Mouse (Mus musculus) liver, embryonic 11.5 days (tissue): ENCODE measurements around the gene St6galnac3. TPM values are rescaled to one million over a fixed set of nuclear protein-coding genes. Genes with fewer than 3 reads are reported as not detected.

Experiments used
- ATAC-seq: fragments of 200-750 bp; cut with Nextera tagmentation; replicated peaks from 2 replicates; pipeline ENCODE4 v1.8.0; 2017; ENCODE audit warnings: moderate number of reproducible peaks, mild to moderate bottlenecking, moderate TSS enrichment, moderate library complexity; ENCODE audit not compliant: low FRiP score
- DNase-seq: peaks from one replicate; pipeline ENCODE4 v3.0.0-alpha.2; 2017; ENCODE audit warnings: low spot score
- H3K27ac ChIP-seq: fragments of 300-500 bp; sonication (generic); 2 replicates; pipeline ENCODE4 v1.5.1; 2014; ENCODE audit warnings: mild to moderate bottlenecking, low read depth, low read length, control low read depth
- H3K27me3 ChIP-seq: fragments of 300-500 bp; sonication (generic); replicated peaks from 2 replicates; pipeline ENCODE4 v1.6.1; 2014; ENCODE audit warnings: low read length, mixed read lengths; ENCODE audit not compliant: control insufficient read depth, insufficient read depth
- H3K36me3 ChIP-seq: fragments of 300-500 bp; sonication (generic); 2 replicates; pipeline ENCODE4 v1.6.1; 2014; ENCODE audit warnings: mild to moderate bottlenecking, low read length, moderate library complexity, mixed read lengths; ENCODE audit not compliant: control insufficient read depth, insufficient read depth
- H3K4me1 ChIP-seq: fragments of 300-500 bp; sonication (generic); replicated peaks from 2 replicates; pipeline ENCODE4 v1.6.1; 2014; ENCODE audit warnings: low read length, mixed read lengths; ENCODE audit not compliant: control insufficient read depth, insufficient read depth
- H3K4me2 ChIP-seq: fragments of 300-500 bp; sonication (generic); 2 replicates; pipeline ENCODE4 v1.6.1; 2014; ENCODE audit warnings: mild to moderate bottlenecking, control low read depth, moderate library complexity
- H3K4me3 ChIP-seq: fragments of 300-500 bp; sonication (generic); 2 replicates; pipeline ENCODE4 v1.5.1; 2014; ENCODE audit warnings: low read depth, low read length, control low read depth
- H3K9ac ChIP-seq: fragments of 300-500 bp; sonication (generic); 2 replicates; pipeline ENCODE4 v1.6.1; 2014; ENCODE audit warnings: low read depth, low read length, control low read depth
- H3K9me3 ChIP-seq: fragments of 300-500 bp; sonication (generic); 2 replicates; pipeline ENCODE4 v1.6.1; 2016; ENCODE audit warnings: low read length, inconsistent platforms, mixed read lengths; ENCODE audit not compliant: control insufficient read depth
- WGBS: fragments of 180-500 bp; shearing (Covaris S2); extraction: QIAGEN DNeasy Blood & Tissue Kit; methylation state at CpG from one replicate; pipeline ENCODE4 v1.1.7; 2014; 5-methylcytosine and 5-hydroxymethylcytosine counted together
- polyA plus RNA-seq: library from polyadenylated mRNA; unstranded; fragments of >200 nt; fragmentation: Nextera tagmentation; extraction: Ambion mirVana; gene quantifications from 2 replicates; pipeline ENCODE4 v1.2.1, GENCODE M21; 2014

The St6galnac3 gene
- polyA plus RNA-seq, 1 experiment from 2014 or later = 27.2 TPM

- Histone ChIP-seq H3K4me1 (peaks cover 5% of the 10 kb centered on the region; the same call in 1 of the 2 replicates), H3K27ac (no peak overlapping the region), H3K9me3 (no peaks in the 10 kb centered on the region), H3K36me3 (no peaks in the 10 kb centered on the region), H3K4me3 (no peak overlapping the region), H3K4me2 (no peak overlapping the region), H3K9ac (no peak overlapping the region), H3K27me3 (no peaks in the 10 kb centered on the region)
- ATAC-seq (no peak), DNase-seq (no peak)
- 87% methylated on average over 8 of the region's 8 CpGs for WGBS
Observed at GRCm38 (mm10) chr3:153739351-153739750, 14.4 kb upstream of the St6galnac3 start.

GRCm38 (mm10) chr3:153738421-153738820 is 13.4 kb upstream of the St6galnac3 start:
- Histone ChIP-seq H3K4me2 (no peak overlapping the region), H3K9ac (no peak overlapping the region), H3K9me3 (no peaks in the 10 kb centered on the region), H3K27me3 (no peaks in the 10 kb centered on the region), H3K27ac (no peak overlapping the region), H3K4me1 (peaks cover 8% of the 10 kb centered on the region), H3K4me3 (no peak overlapping the region), H3K36me3 (no peaks in the 10 kb centered on the region)
- 71% methylated on average over 10 of the region's 10 CpGs for WGBS
- no peak for ATAC-seq
- no peak for DNase-seq

GRCm38 (mm10) chr3:153736756-153737280 is 11.8 kb upstream of the St6galnac3 start:
- Histone ChIP-seq H3K4me3 (no peak overlapping the region), H3K36me3 (no peaks in the 10 kb centered on the region), H3K4me1 (peaks cover 13% of the 10 kb centered on the region), H3K4me2 (no peak overlapping the region), H3K9ac (no peak overlapping the region), H3K27me3 (no peaks in the 10 kb centered on the region), H3K9me3 (no peaks in the 10 kb centered on the region), H3K27ac (no peak overlapping the region)
- WGBS = 72% methylated on average over 16 of the region's 16 CpGs
- no peak; the same call in 1 of the 2 replicates for ATAC-seq
- no peak for DNase-seq

GRCm38 (mm10) chr3:153735796-153736549 is 11.0 kb upstream of the St6galnac3 start:
- no peaks in the 10 kb centered on the region for H3K27me3 ChIP-seq
- no peaks in the 10 kb centered on the region for H3K9me3 ChIP-seq
- no peak overlapping the region for H3K4me2 ChIP-seq
- no peak overlapping the region for H3K27ac ChIP-seq
- no peak overlapping the region for H3K9ac ChIP-seq
- WGBS = 82% methylated on average over 13 of the region's 13 CpGs
- DNase-seq = no peak
- no peak for ATAC-seq
- H3K4me3 ChIP-seq = no peak overlapping the region
- H3K4me1 ChIP-seq = peaks cover 13% of the 10 kb centered on the region
- H3K36me3 ChIP-seq = no peaks in the 10 kb centered on the region

DNA sequence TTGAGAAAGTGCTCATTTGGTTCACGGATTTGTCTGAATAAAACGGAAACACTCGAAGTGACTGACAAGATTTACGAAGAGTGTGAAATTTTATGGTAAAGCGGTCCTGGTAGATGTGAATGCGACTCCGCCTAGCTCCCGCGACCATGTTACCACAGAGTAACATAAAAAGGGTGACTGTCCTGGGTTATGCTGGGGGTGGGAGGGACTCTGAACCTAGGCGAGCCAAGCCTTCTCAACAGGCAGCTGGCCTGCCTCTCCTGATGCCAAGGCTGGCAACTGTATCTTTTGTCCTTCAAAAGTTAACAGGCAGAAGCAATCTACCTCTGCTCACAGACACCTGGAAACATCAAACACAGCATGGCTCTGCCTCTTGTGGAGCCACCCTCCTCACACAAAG is 9.8 kb upstream of the St6galnac3 start:
- H3K9ac ChIP-seq = no peak overlapping the region
- WGBS = 74% methylated on average over 10 of the region's 10 CpGs
- H3K4me1 ChIP-seq = peaks cover 13% of the 10 kb centered on the region
- H3K4me2 ChIP-seq = no peak overlapping the region
- H3K4me3 ChIP-seq = no peak overlapping the region
- H3K27ac ChIP-seq = no peak overlapping the region
- H3K27me3 ChIP-seq = no peaks in the 10 kb centered on the region
- H3K9me3 ChIP-seq = no peaks in the 10 kb centered on the region
- no peak for DNase-seq
- H3K36me3 ChIP-seq = no peaks in the 10 kb centered on the region
- no peak for ATAC-seq

DNA sequence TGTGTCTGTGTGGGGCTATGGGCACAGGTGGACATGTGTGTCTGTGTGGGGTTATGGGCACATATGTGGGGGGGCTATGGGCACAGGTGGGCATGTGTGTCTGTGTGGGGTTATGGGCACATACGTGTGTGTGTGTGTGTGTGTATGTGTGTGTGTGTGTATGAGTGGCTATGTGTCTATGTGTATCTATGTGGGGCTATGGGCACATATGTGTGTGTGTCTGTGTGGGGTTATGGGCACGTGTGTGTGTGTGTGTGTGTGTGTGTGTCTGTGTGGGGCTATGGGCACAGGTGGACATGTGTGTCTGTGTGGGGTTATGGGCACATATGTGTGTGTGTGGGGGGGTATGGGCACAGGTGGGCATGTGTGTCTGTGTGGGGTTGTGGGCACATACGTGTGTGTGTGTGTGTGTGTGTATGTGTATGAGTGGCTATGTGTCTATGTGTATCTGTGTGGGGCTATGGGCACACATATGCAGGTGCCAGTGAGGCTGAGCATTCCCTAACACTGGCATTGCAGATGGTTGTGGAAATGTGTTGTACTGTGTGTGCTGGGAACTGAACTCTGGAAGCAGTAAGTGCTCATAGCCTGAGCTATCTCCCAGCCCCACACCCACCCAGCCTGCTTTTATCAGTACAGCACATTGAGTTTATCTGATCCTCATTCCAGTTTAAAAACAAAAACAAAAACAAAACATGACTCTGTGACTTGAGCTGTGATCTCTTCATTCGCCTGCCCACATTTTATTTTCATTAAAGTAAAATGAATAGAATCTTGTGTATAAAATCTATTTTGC is 8.6 kb upstream of the St6galnac3 start:
- Histone ChIP-seq H3K9ac (peak overlapping the region; percentile 20; the same call in 1 of the 2 replicates), H3K4me3 (no peak overlapping the region), H3K9me3 (no peaks in the 10 kb centered on the region), H3K27ac (peak overlapping the region; percentile 45; the same call in 1 of the 2 replicates), H3K4me2 (peak overlapping the region; percentile 26; the same call in 1 of the 2 replicates), H3K4me1 (peaks cover 13% of the 10 kb centered on the region), H3K27me3 (no peaks in the 10 kb centered on the region), H3K36me3 (no peaks in the 10 kb centered on the region)
- no peak for DNase-seq
- 91% methylated on average over 4 of the region's 4 CpGs for WGBS
- ATAC-seq = peak; percentile 94

DNA sequence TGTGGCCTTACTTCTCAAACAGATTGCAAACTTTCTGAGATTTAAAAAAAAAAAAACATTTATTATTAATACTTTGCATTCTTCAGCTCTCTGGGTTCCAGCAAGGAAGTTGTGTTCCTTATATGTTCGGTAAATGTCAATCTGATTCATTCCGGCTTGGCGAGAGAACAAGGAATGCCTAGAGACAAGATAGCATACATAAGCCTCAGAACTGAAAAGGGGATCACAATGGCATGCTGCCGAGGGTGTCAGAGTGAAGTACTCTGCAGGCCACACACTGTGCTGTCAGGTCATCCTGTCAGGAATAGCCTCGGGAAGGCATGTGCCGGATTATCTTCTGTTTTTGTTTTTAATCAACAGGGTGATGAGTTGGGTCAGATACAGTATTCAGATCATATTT is 7.8 kb upstream of the St6galnac3 start:
- Histone ChIP-seq H3K4me2 (no peak overlapping the region), H3K4me1 (peaks cover 13% of the 10 kb centered on the region), H3K9me3 (no peaks in the 10 kb centered on the region), H3K9ac (no peak overlapping the region), H3K27ac (no peak overlapping the region), H3K36me3 (no peaks in the 10 kb centered on the region), H3K27me3 (no peaks in the 10 kb centered on the region), H3K4me3 (no peak overlapping the region)
- DNase-seq = no peak
- WGBS = 70% methylated on average over 6 of the region's 6 CpGs
- no peak for ATAC-seq

GRCm38 (mm10) chr3:153732035-153732434 is 7.1 kb upstream of the St6galnac3 start:
- no peak for ATAC-seq
- no peak overlapping the region for H3K4me3 ChIP-seq
- no peak overlapping the region for H3K9ac ChIP-seq
- no peaks in the 10 kb centered on the region for H3K9me3 ChIP-seq
- no peak overlapping the region for H3K27ac ChIP-seq
- H3K4me2 ChIP-seq = no peak overlapping the region
- 73% methylated on average over 6 of the region's 6 CpGs for WGBS
- peaks cover 13% of the 10 kb centered on the region for H3K4me1 ChIP-seq
- DNase-seq = no peak
- H3K36me3 ChIP-seq = no peaks in the 10 kb centered on the region
- H3K27me3 ChIP-seq = no peaks in the 10 kb centered on the region
